Mouse (Mus musculus) right cerebral cortex, postnatal 10 days (tissue): Measurements from ENCODE around the gene Rab42.

Experiments
- DNase-seq, 2 experiments: peaks; one replicate each; pipeline ENCODE4 v3.0.0; 2021; ENCODE audit warnings: low spot score in 2 of 2

The Rab42 gene

DNA sequence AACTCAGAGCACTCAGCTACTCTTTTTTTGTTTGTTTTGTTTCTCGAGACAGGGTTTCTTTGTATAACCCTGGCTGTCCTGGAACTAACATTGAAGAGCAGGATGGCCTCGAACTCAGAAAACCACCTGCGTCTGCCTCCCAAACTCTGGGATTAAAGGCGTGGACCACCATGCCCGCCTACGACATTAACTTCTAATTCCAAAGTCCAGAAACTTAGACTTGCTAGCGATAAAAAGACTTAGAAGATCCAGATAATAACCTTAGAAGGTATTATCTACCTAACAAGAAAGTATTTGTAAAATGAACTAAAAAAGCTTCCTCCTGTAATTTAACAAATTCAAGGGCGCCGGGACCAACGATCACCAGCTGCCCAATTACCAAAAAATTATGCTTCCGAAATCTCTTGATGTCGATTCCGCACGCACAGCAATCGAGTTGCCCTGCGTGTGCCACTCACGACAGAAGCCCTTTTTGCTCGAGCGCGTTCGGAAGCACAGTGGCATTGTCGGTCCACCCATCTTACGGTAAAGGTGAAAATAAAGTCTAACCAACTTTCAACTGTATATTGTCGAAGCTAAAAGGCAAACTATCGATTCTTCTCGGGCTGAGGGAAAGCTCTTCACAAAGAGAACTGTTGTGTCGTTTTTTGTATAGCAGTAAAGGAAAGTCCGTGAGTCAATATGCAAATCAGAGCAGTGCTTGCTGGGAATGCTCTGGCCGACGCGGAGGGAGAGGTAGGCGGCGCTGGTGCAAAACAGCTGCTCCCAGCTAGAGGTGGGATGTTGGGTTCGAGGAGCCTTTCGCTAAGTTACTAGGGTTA, 33.2 kb downstream of the Rab42 start:
- peak; percentile 91 for DNase-seq

DNA sequence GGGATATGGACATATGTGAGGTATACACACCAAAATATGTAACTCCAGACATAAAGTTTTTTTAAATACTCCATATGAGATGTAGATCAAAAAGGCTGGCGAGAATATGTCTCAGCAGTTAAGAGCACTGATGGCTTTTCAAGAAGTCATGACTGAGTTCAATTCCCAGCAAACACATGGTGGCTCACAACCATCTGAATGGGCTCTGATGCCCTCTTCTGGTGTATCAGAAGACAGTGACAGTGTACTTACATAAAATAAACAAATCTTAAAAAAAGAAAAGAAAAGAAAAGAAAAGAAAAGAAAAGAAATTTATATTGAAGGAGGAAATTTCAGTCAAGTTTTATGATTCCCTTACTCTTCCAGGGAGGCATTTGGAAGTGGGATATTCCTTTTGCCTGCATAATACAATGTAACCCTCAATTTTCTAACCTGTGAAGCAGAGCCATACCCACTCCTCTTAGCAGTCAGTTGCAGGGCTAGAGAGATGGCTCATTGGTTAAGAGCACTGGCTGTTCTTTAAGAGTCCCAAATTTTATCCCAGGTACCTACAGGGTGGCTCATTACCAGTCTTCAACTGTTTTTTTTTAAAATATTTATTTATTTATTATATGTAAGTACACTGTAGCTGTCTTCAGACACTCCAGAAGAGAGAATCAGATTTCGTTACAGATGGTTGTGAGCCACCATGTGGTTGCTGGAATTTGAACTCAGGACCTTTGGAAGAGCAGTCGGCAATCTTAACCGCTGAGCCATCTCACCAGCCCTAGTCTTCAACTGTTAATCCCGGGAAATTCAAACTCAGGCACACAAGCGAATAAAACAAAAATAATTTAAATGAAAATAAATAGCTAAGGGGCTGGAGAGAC, 34.1 kb downstream of the Rab42 start:
- no peak for DNase-seq

DNA sequence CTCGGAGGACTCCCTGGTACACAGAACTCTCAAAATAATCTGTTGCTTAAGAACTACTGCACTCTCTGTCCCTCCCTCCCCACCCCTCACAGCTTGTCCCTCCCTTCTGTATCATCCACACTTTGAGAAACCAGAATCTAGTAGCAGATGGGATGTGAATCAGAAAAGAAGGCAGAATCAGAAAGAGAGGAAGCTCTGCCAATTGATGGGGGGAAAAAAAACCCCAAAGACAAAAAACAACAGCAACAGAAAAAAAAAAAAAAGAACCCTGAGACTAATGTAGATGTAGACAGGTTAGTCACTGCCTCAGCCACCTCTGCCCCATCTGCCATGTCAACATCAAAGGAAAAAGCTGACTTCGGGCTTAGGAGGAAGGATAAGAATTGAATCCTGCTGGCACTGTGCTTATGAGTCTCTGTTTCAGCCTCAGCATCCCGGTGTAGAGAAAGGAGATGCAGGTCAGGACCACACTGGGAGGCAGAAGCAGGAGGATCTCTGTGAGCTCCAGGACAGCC, 36.3 kb downstream of the Rab42 start:
- no peak for DNase-seq

DNA sequence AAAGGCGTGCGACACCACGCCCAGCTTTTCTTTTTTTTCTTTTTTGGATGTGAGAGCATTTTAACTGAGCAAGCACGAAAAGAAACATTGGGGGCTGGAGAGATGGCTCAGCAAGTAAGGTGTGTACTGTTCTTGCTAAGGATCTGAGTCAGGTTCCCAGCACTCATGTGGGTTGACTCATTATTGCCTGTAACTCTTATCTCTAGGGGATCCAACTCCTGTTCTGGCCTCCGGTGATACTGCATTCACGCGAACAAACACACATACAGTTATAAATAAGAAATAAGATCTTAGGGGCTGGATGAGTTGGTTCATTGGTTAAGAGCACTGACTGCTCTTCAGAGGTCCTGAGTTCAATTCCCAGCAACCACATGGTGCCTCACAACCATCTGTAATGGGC, 39.9 kb downstream of the Rab42 start:
- DNase-seq: no peak

DNA sequence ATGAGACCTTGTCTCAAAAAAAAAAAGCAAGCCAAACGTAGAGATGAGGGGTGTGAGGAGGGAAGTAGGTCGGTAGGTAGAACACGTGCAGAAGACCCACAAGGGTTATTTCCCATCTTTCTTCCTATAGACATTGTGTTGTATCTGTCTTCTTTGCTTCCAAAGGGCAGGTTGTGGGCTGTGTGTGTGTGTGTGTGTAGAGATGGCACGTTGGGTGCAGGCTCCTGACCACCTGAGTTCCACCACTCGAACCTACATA, 40.9 kb downstream of the Rab42 start:
- DNase-seq: no peak

DNA sequence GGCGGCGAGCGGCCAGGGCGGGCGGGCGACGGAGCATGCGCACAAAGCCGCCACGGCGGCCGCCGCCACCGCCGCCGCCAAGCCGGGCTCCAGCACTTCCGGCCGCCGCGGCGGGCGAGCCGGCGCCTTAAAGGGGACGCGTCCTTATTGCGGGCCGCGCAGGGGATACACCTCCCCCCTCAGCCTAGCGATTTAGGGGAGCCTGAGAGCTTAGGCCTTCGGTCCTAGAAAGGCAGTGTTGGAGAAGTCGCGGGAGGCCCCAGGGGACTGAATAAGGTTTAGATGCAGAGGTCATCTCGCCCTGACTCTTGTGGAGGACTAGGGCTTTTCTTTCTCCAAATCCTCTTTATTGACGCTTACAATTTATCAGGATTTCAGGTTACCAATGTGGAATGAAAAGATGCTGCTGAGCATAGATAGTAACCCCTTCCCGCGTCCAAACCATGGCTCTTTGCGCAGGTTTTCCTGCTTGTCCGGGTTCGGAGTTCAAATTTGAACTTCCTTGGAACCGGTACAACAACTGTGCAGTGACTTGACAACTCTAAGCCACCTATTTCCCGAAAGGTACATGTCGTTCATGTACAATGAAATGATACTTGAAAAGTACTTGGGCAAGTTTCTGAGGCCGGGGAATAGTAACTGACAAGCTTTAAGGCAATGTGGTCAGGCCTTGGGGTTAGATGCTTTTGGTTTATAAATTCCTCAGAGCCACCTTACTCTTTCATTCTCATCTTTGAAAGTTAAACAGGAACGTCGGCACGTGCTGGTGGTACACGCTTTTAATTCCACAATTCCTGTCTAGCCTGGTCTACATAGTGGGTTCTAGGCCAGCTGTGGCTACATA, 41.4 kb downstream of the Rab42 start, which contains the start of gene Gmeb1:
Gene Gmeb1 (minus strand): TSS at position 89 of the 844 bp plus-strand sequence.
- peak; percentile 82 to 83 for DNase-seq

DNA sequence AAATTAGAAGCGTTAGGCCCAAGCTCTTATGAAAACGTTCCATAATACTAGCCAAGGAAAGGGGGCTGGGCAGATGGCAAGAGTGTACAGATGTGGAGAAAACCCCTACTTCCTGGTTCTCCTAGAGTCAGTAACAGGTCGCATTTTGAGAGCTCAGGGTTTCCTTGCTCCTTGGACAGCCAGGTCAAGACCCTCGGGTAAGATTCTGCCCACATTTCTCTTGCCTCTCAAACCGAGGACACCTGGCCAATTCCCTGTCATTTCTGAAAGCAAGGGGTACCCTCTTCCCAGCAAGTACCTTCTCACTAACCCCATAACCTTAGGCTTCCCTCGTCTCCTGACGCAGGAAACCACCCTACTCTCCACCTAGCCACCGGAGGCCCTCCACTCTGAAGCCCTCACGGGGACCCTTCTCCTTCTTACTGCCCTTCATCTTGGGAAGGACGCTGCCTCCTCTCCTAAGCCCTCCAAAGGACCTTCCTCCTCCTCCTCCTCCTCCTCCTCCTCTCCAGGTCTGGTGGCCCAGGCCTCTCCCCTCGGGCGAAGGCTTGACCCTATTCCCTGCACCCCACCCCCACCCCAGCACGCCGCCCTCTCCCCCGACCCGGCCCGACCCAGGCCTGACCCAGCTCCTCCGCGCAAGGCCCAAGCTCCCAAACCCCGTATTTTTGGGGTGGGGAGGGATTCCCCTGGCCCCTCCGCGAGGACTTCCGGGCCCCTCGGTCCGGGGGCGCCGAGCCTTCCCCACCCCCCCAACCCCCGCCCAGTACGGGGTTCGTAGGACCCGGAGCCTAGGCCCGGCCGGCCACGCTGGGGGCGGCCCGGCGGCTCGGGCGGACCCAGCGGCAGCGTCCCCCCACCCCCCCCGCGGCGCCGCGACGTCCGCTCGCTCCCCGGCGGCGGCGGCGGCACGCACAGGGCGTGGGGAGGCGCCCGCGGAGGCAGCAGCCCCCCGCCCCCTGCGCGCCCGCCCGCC, 42.5 kb downstream of the Rab42 start:
- DNase-seq: peak; percentile 43 to 45

DNA sequence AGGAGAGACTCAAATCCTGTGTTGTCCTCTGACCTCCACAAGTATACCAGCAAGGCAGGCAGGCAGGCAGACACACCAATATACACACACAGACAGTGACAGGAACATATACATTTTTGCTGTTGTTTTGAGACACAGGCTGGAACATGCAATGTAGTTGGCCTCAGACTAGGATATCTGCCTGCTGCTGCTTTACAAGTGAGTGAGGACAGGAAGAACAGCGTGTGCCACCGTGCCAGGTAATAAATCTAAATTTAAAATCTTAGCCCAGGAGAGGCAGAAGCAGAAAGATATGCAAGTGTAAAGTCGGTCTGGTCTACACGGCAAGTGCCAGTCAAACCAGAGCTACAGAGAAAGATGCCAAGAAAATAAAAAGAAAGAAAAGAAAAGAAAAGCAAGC, 43.9 kb downstream of the Rab42 start:
- no peak for DNase-seq

DNA sequence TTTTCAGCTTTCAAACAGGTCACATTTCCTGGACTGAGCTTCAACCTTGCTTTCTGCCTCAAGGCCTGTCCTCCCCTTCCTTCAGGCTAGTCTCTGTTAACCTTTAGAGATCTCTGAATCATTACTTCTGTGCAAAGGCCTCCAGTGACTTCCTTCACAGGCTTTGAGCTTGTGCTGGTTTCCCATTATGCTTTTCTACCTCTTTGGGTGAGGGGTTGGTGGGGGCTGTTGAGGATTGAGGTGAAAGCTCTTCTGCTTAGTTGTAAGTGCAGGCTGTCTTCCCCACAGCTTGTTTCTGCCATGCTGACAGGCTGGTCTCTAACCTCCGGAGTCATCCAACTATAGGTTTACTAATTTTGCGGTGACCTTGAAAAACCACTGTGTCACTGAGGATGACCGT, 46.8 kb downstream of the Rab42 start:
- DNase-seq: no peak

DNA sequence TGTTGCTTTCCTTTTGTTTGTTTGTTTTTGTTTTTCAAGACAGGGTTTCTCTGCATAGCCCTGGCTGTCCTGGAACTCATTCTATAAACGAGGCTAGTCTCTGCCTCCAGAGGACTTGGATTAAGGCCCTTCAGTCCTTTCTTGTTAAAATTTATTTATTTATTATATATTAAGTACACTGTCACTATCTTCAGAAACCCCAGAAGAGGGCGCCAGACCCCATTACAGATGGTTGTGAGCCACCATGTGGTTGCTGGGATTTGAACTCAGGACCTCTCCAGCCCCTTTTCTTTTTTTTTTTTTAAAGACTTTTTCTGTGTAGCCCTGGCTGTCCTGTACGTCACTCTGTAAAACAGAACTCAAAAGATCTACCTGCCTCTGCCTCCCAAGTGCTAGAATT, 48.2 kb downstream of the Rab42 start:
- DNase-seq: no peak

DNA sequence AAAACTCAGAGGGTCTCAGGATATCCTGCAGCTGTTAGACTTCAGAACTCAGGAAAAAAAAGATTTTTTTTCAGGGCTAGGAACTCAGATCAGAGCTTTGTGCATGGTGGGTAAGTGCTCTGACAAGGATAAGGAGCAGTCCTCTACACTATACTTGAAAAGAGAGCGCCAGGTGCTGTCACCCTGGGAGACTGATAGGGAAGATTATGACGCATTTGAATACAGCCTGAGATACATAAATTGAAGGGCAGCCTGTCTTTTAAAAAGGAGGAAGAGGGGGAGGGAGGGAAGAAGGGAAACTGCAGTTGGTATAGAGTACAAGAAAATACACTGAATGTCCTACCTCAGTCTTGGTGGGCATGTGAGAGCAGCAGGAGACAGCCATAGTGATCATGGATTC, 49.6 kb downstream of the Rab42 start:
- DNase-seq: no peak

DNA sequence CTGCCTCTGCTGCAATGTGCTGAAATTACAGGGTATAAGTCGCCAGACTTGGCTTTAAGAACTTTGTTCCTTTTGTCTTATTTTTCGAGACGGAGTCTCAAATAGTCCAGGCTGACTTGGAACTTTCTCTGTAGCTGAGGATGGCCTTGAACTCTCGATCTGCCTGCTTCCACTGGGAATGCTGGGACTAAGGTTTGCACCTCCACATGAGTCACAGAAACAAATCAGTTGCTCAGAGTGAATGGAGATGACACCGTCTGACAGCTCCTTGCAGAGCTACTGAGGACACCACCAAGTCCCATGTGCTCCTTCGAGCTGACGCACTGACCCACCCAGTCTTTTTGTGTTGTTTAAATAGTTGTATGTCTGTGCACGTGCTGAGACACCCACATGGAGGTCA, 50.1 kb downstream of the Rab42 start:
- DNase-seq: no peak
